Mouse (Mus musculus) CH12.LX (cell line): ENCODE results near the gene Creb5. TPM values are rescaled to one million over a fixed set of nuclear protein-coding genes. Genes with fewer than 3 reads are reported as not detected.

Experiments
- DNase-seq: peaks from one replicate; pipeline ENCODE4 v3.0.0-alpha.2; 2013; ENCODE audit errors: extremely low read depth
- H3K27ac ChIP-seq: 2 replicates; pipeline ENCODE4 v1.5.1; 2012; ENCODE audit warnings: low read depth, mild to moderate bottlenecking, control low read depth, moderate library complexity; ENCODE audit not compliant: insufficient read depth
- H3K27me3 ChIP-seq: replicated peaks from 2 replicates; pipeline ENCODE3; 2012; ENCODE audit warnings: inconsistent platforms
- H3K36me3 ChIP-seq, 2 experiments: replicated peaks in 1 of 2; 2 replicates each; pipeline versions ENCODE3 to v1.6.1; 2012; ENCODE audit warnings: inconsistent platforms in 1 of 2, low read length in 1 of 2, mild to moderate bottlenecking in 1 of 2, mixed read lengths in 1 of 2, moderate library complexity in 1 of 2; ENCODE audit not compliant: control insufficient read depth in 1 of 2, insufficient read depth in 1 of 2
- H3K4me1 ChIP-seq, 2 experiments: 2 replicates each; pipeline ENCODE4 v1.6.1; 2012; ENCODE audit warnings: inconsistent platforms in 1 of 2, moderate library complexity in 1 of 2; ENCODE audit not compliant: insufficient read depth in 2 of 2, control insufficient read depth in 1 of 2
- H3K4me2 ChIP-seq: 2 replicates; pipeline ENCODE4 v1.6.1; 2012; ENCODE audit warnings: low read depth, mild to moderate bottlenecking, control low read depth; ENCODE audit not compliant: poor library complexity, insufficient read depth, severe bottlenecking
- H3K4me3 ChIP-seq, 3 experiments: fragments of 150-350 bp in 1 of 3; sonication (generic) in 1 of 3; replicated peaks in 1 of 3; 2 replicates each; pipeline versions ENCODE3 to v1.5.1; 2011 to 2012; ENCODE audit warnings: low read depth in 2 of 3, low read length in 2 of 3, mild to moderate bottlenecking in 2 of 3, moderate library complexity in 2 of 3, control low read depth in 1 of 3, improper control_type of control experiment in 1 of 3, inconsistent platforms in 1 of 3, mixed read lengths in 1 of 3; ENCODE audit not compliant: poor library complexity in 1 of 3
- H3K79me2 ChIP-seq: replicated peaks from 2 replicates; pipeline ENCODE4 v1.6.1; 2012; ENCODE audit warnings: mild to moderate bottlenecking, moderate library complexity; ENCODE audit not compliant: control insufficient read depth, poor library complexity, insufficient read depth, severe bottlenecking; ENCODE audit errors: extremely low read depth
- H3K9ac ChIP-seq: 2 replicates; pipeline ENCODE4 v1.6.1; 2012; ENCODE audit warnings: low read depth, mild to moderate bottlenecking, control low read depth, moderate library complexity; ENCODE audit not compliant: insufficient read depth
- H3K9me3 ChIP-seq: replicated peaks from 2 replicates; pipeline ENCODE3; 2012; ENCODE audit warnings: low read length, inconsistent platforms, mixed read lengths
- BHLHE40 ChIP-seq: IDR thresholded peaks from 2 replicates; pipeline ENCODE4 v1.6.1; 2011; ENCODE audit warnings: mild to moderate bottlenecking, low read depth, low read length, improper control_type of control experiment
- E2F4 ChIP-seq: IDR thresholded peaks from 2 replicates; pipeline ENCODE4 v1.6.1; 2011; ENCODE audit warnings: low read depth, low read length, improper control_type of control experiment; ENCODE audit not compliant: insufficient replicate concordance
- ELF1 ChIP-seq: IDR thresholded peaks from 2 replicates; pipeline ENCODE4 v1.6.1; 2014; ENCODE audit warnings: low read depth, mild to moderate bottlenecking, inconsistent platforms, low read length, improper control_type of control experiment
- ETS1 ChIP-seq: conservative IDR thresholded peaks from 2 replicates; pipeline ENCODE4 v1.6.1; 2012; ENCODE audit warnings: low read depth, mild to moderate bottlenecking, inconsistent platforms, low read length, improper control_type of control experiment, moderate library complexity
- GABPA ChIP-seq: IDR thresholded peaks from 2 replicates; pipeline ENCODE4 v1.6.1; 2012; ENCODE audit warnings: low read depth, low read length, improper control_type of control experiment, inconsistent platforms; ENCODE audit not compliant: insufficient replicate concordance
- IRF4 ChIP-seq: IDR thresholded peaks from 2 replicates; pipeline ENCODE4 v1.6.1; 2014; ENCODE audit warnings: low read depth, mild to moderate bottlenecking, inconsistent platforms, low read length, improper control_type of control experiment
- MAFK ChIP-seq: IDR thresholded peaks from 2 replicates; pipeline ENCODE4 v1.6.1; 2011; ENCODE audit warnings: low read length, improper control_type of control experiment; ENCODE audit not compliant: insufficient replicate concordance
- MAX ChIP-seq: IDR thresholded peaks from 2 replicates; pipeline ENCODE4 v1.6.1; 2011; ENCODE audit warnings: low read length, improper control_type of control experiment
- MAZ ChIP-seq: IDR thresholded peaks from 2 replicates; pipeline ENCODE4 v1.6.1; 2012; ENCODE audit warnings: low read depth, mild to moderate bottlenecking, inconsistent platforms, low read length, improper control_type of control experiment, moderate library complexity
- MEF2A ChIP-seq: IDR thresholded peaks from 2 replicates; pipeline ENCODE4 v1.6.1; 2014; ENCODE audit warnings: low read depth, mild to moderate bottlenecking, inconsistent platforms, low read length, improper control_type of control experiment, borderline replicate concordance
- NELFE ChIP-seq: IDR thresholded peaks from 2 replicates; pipeline ENCODE4 v1.6.1; 2011; ENCODE audit warnings: low read depth, low read length, improper control_type of control experiment
- NRF1 ChIP-seq: IDR thresholded peaks from 2 replicates; pipeline ENCODE4 v1.6.1; 2014; ENCODE audit warnings: low read depth, mild to moderate bottlenecking, inconsistent platforms, low read length, improper control_type of control experiment, moderate library complexity
- PAX5 ChIP-seq: IDR thresholded peaks from 2 replicates; pipeline ENCODE4 v1.6.1; 2012; ENCODE audit warnings: low read length, inconsistent platforms, mixed read lengths
- POLR2A ChIP-seq: IDR thresholded peaks from 2 replicates; pipeline ENCODE4 v1.6.1; 2011; ENCODE audit warnings: low read depth, mild to moderate bottlenecking, improper control_type of control experiment, low read length
- RAD21 ChIP-seq: IDR thresholded peaks from 2 replicates; pipeline ENCODE4 v1.6.1; 2011; ENCODE audit warnings: low read depth, mild to moderate bottlenecking, low read length, improper control_type of control experiment, moderate library complexity
- SIN3A ChIP-seq: IDR thresholded peaks from 2 replicates; pipeline ENCODE4 v1.6.1; 2012; ENCODE audit warnings: low read length, improper control_type of control experiment, inconsistent platforms
- SMC3 ChIP-seq: IDR thresholded peaks from 2 replicates; pipeline ENCODE4 v1.6.1; 2011; ENCODE audit warnings: low read depth, low read length, improper control_type of control experiment
- TCF12 ChIP-seq: IDR thresholded peaks from 2 replicates; pipeline ENCODE4 v1.6.1; 2014; ENCODE audit warnings: low read depth, mild to moderate bottlenecking, inconsistent platforms, low read length, improper control_type of control experiment
- USF2 ChIP-seq: conservative IDR thresholded peaks from 2 replicates; pipeline ENCODE4 v1.6.1; 2011; ENCODE audit warnings: low read depth, low read length, improper control_type of control experiment
- ZC3H11A ChIP-seq: IDR thresholded peaks from 2 replicates; pipeline ENCODE4 v1.6.1; 2012; ENCODE audit warnings: low read depth, mild to moderate bottlenecking, inconsistent platforms, low read length, improper control_type of control experiment
- ZMIZ1 ChIP-seq: IDR thresholded peaks from 2 replicates; pipeline ENCODE4 v1.6.1; 2012; ENCODE audit warnings: low read depth, mild to moderate bottlenecking, inconsistent platforms, low read length, improper control_type of control experiment
- dilution Hi-C: fragments of 300-500 bp; cut with MboI; formaldehyde crosslinking; loops from 2 replicates; pipeline ENCODE4 v1.14.3; 2020; ENCODE audit warnings: low sequenced_read_pairs; ENCODE audit not compliant: extremely low pct_unique_long_range_greater_than_20kb, extremely low pct_ligation_motif_present
- in situ Hi-C: fragments of 300-500 bp; cut with MboI; formaldehyde crosslinking; loops from 3 replicates; pipeline ENCODE4 v1.14.3; 2019; ENCODE audit warnings: low sequenced_read_pairs, low pct_ligation_motif_present, low pct_unique_long_range_greater_than_20kb, mixed read lengths
- polyA plus RNA-seq: library from polyadenylated mRNA; unstranded; fragments of >175 nt; gene quantifications from 2 replicates; pipeline ENCODE4 v1.2.1, GENCODE M21; 2012; ENCODE audit warnings: low read depth; ENCODE audit not compliant: insufficient read length
- total RNA-seq, 2 experiments: library from RNA; depleted of rRNA; stranded (reverse); fragments of 300-350 nt in 1 of 2; fragments of >200 nt in 1 of 2; gene quantifications; 2 replicates each; pipeline ENCODE4 v1.2.3; 2012 to 2014

Creb5 gene
- total and polyA plus RNA-seq, 3 experiments: 0.68 to 2.1 (median 0.86) TPM

GRCm38 (mm10) chr6:53652691-53653090, 365.6 kb downstream of the Creb5 start:
- Histone ChIP-seq H3K4me2 (peak overlapping the region; percentile 7; the same call in 1 of the 2 replicates), H3K27ac (0 out of 2 replicates have a peak overlapping the region, but pooled peaks have one; percentile 10), H3K79me2 (no peaks in the 10 kb centered on the region), H3K4me1 (peaks cover 0 to 28% of the 10 kb centered on the region in 2 experiments; a peak in 2 of 4 replicates), H3K9me3 (no peaks in the 10 kb centered on the region), H3K9ac (no peak overlapping the region), H3K4me3 (no peak overlapping the region), H3K36me3 (no peaks in the 10 kb centered on the region), H3K27me3 (no peaks in the 10 kb centered on the region)
- in situ Hi-C loops (no loop called here), dilution Hi-C loops (no loop called here)
- no peak for DNase-seq
- TF ChIP-seq PAX5 (no peak), ETS1 (peak; percentile 41; the same call in 1 of the 2 replicates), IRF4 (peak; percentile 44; the same call in 1 of the 2 replicates), ZMIZ1 (no peak)

GRCm38 (mm10) chr6:53653706-53654360, 366.8 kb downstream of the Creb5 start:
- in situ Hi-C loops: no loop called here
- H3K9me3 ChIP-seq: no peaks in the 10 kb centered on the region
- no peak overlapping the region for H3K9ac ChIP-seq

GRCm38 (mm10) chr6:53654361-53654824, 367.3 kb downstream of the Creb5 start:
- Histone ChIP-seq H3K36me3 (no peaks in the 10 kb centered on the region), H3K4me1 (peaks cover 0 to 30% of the 10 kb centered on the region in 2 experiments; a peak in 2 of 4 replicates), H3K4me2 (no peak overlapping the region), H3K9ac (no peak overlapping the region), H3K79me2 (no peaks in the 10 kb centered on the region), H3K27ac (no peak overlapping the region), H3K4me3 (no peak overlapping the region), H3K9me3 (no peaks in the 10 kb centered on the region), H3K27me3 (no peaks in the 10 kb centered on the region)
- dilution Hi-C loops (no loop called here), in situ Hi-C loops (no loop called here)
- DNase-seq: no peak
- TF ChIP-seq BHLHE40 (no peak), IRF4 (no peak; the same call in 1 of the 2 replicates), NRF1 (no peak), SMC3 (no peak), MAX (no peak), ZMIZ1 (no peak), MAZ (no peak), POLR2A (no peak), RAD21 (no peak), NELFE (no peak), TCF12 (no peak), E2F4 (no peak), SIN3A (no peak), USF2 (no peak), MAFK (no peak), PAX5 (no peak), ELF1 (no peak), ZC3H11A (no peak), GABPA (no peak)

More at GRCm38 (mm10) chr6:53653706-53654360, 366.8 kb downstream of the Creb5 start:
- DNase-seq: no peak
- Histone ChIP-seq H3K4me1 (peaks cover 0 to 30% of the 10 kb centered on the region in 2 experiments; a peak in 2 of 4 replicates), H3K27ac (no peak overlapping the region), H3K4me3 (no peak overlapping the region), H3K79me2 (no peaks in the 10 kb centered on the region), H3K4me2 (no peak overlapping the region), H3K27me3 (no peaks in the 10 kb centered on the region), H3K36me3 (no peaks in the 10 kb centered on the region)
- no peak for TF ChIP-seq POLR2A
- no peak for TF ChIP-seq ELF1
- no peak for TF ChIP-seq E2F4
- no peak for TF ChIP-seq MEF2A
- dilution Hi-C loops: no loop called here
